Mouse (Mus musculus): ENCODE data around the gene Cdk17.

DNA sequence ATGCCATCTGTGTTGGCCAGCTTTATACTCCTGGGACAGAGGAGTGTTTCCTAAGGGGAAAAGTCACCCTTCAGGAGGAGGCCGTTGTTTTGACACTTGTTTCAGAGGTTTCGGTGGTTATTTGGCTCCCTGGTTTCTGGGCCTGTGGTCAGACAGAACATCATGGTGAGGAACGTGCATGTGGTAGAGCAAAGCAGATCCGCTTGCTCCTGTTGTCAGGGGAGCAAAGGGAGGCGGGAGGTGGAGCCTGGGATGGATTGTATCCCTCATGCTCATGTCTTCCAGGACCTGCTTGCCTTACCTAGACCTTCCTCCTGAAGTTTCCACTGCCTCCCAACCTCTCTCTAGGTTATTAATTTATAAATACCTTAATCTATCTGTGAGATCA is 5.7 kb downstream of the Cdk17 start:
- TF ChIP-seq CTCF (IDR thresholded peaks at IDR 0.05; ENCODE audit: extremely low read depth, insufficient read length, insufficient replicate concordance, low read depth, low read length) (no peak), POLR2A (IDR thresholded peaks at IDR 0.05; ENCODE audit: low read depth, low read length) (no peak)

Measured in small intestine, adult 2 months (tissue).